Mouse (Mus musculus) heart, embryonic 12.5 days (tissue): ENCODE measurements around the gene Hsd17b11. TPM values are rescaled to one million over a fixed set of nuclear protein-coding genes. Genes with fewer than 3 reads are reported as not detected.
"Not testable (repeated sequence)": the region's sequence is repeated elsewhere in the genome, so short reads cannot be mapped to it uniquely, and the experiment has no call there.

ENCODE experiments used
- ATAC-seq: fragments of 200-750 bp; cut with Nextera tagmentation; 2 replicates; pipeline ENCODE4 v1.8.0; 2017; ENCODE audit warnings: moderate TSS enrichment, moderate library complexity; ENCODE audit not compliant: insufficient number of reproducible peaks, low FRiP score
- H3K27ac ChIP-seq: fragments of 300-500 bp; sonication (generic); 2 replicates; pipeline ENCODE4 v1.5.1; 2016; ENCODE audit warnings: mild to moderate bottlenecking, moderate library complexity; ENCODE audit not compliant: poor library complexity, severe bottlenecking
- H3K27me3 ChIP-seq: fragments of 300-500 bp; sonication (generic); replicated peaks from 2 replicates; pipeline ENCODE4 v1.6.1; 2016; ENCODE audit warnings: mild to moderate bottlenecking, moderate library complexity
- H3K36me3 ChIP-seq: fragments of 300-500 bp; sonication (generic); 2 replicates; pipeline ENCODE4 v1.6.1; 2016; ENCODE audit warnings: mild to moderate bottlenecking, moderate library complexity
- H3K4me1 ChIP-seq: fragments of 300-500 bp; sonication (generic); replicated peaks from 2 replicates; pipeline ENCODE4 v1.6.1; 2016; ENCODE audit warnings: mild to moderate bottlenecking
- H3K4me2 ChIP-seq: fragments of 300-500 bp; sonication (generic); 2 replicates; pipeline ENCODE4 v1.6.1; 2016; ENCODE audit warnings: mild to moderate bottlenecking, moderate library complexity
- H3K4me3 ChIP-seq: fragments of 300-500 bp; sonication (generic); 2 replicates; pipeline ENCODE4 v1.5.1; 2016; ENCODE audit warnings: mild to moderate bottlenecking
- H3K9ac ChIP-seq: fragments of 300-500 bp; sonication (generic); 2 replicates; pipeline ENCODE4 v1.6.1; 2016; ENCODE audit warnings: mild to moderate bottlenecking, moderate library complexity
- H3K9me3 ChIP-seq: fragments of 300-500 bp; sonication (generic); replicated peaks from 2 replicates; pipeline ENCODE4 v1.6.1; 2016; ENCODE audit warnings: mild to moderate bottlenecking, moderate library complexity
- WGBS: fragments of 180-500 bp; shearing (Covaris S2); methylation state at CpG from one replicate; pipeline ENCODE4 v1.1.7; 2016; 5-methylcytosine and 5-hydroxymethylcytosine counted together
- polyA plus RNA-seq: library from polyadenylated mRNA; unstranded; fragments of >200 nt; fragmentation: Nextera tagmentation; extraction: Ambion mirVana; gene quantifications from 2 replicates; pipeline ENCODE4 v1.2.1, GENCODE M21; 2016

Gene Hsd17b11
- polyA plus RNA-seq, 1 experiment from 2014 or later: 3.9 TPM

DNA sequence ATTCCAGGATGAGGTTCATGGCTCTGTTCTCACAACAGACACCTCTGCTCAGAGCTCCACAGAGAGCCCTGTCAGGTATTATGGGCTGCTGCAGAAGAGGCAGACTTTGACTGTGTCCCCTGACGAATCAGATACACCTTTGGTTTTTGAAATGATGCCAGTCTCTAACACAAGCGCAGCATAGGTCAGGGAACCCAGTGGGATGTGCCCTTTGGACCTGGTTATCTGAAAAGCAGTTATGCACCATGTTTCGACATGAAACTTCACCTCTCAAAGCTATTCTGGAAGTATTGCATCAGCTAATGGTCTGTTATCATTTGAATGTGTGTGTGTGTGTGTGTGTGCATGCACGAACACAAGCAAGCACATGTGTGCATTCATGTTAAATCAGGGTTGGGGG, 44.4 kb downstream of the Hsd17b11 start, which contains the start of gene Hsd17b13:
Gene Hsd17b13 (minus strand): TSS at position 114 of the 400 bp plus-strand sequence.
- 68% methylated on average over 4 of the region's 4 CpGs for WGBS
- Histone ChIP-seq H3K27me3 (no peaks in the 10 kb centered on the region), H3K4me3 (no peak within 1 kb of the TSS), H3K4me2 (no peak within 1 kb of the TSS), H3K9me3 (no peaks in the 10 kb centered on the region), H3K36me3 (no peaks in the 10 kb centered on the region), H3K4me1 (no peaks in the 10 kb centered on the region), H3K27ac (no peak within 1 kb of the TSS), H3K9ac (no peak within 1 kb of the TSS)
- no peak for ATAC-seq

DNA sequence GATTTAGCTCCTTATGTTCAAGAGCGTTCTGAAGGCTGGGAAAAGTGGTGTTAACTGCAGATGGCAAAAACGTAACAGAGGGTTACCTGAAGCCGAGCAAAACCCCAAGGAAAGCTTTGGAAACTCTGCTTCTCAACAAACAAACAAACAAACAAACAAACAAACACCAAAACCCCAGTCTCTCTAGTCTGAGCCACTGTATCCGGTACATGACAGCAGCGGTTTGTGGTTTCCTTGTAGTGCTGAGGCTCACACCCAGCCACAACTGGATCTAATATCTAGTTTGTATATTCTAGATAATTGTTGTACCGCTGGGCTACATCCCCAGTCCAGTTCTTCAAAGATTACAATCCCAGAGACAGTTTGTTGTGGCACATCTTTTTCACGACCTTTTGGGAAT, 46.0 kb downstream of the Hsd17b11 start:
- Histone ChIP-seq H3K36me3 (no peaks in the 10 kb centered on the region), H3K4me2 (no peak overlapping the region), H3K9me3 (no peaks in the 10 kb centered on the region), H3K4me1 (no peaks in the 10 kb centered on the region), H3K27ac (no peak overlapping the region), H3K27me3 (no peaks in the 10 kb centered on the region), H3K4me3 (no peak overlapping the region), H3K9ac (no peak overlapping the region)
- WGBS: 73% methylated on average over 7 of the region's 7 CpGs
- no peak for ATAC-seq

DNA sequence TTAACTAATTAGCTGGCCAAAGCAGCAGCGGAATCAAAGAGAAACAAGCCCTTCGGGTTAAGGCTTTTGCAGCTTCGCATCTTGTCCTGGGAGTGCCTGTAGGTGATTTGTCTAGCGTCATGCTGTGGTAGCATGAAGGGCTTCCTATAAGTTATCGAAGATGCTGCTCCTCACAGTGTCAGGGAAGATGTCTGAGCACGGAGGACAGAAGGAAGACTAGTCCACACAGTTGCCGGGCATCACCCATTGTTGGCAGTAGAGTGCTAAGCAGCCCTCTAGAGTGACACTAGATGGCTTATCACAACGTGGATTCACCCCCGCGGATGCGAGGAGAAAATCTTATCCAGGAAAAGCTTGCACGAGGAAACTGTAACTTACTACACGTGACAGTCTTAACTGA, 48.9 kb downstream of the Hsd17b11 start:
- H3K9me3 ChIP-seq: no peaks in the 10 kb centered on the region
- H3K27ac ChIP-seq: no peak overlapping the region
- no peaks in the 10 kb centered on the region for H3K27me3 ChIP-seq
- no peak overlapping the region for H3K9ac ChIP-seq
- no peaks in the 10 kb centered on the region for H3K4me1 ChIP-seq
- no peak overlapping the region; the same call in 1 of the 2 replicates for H3K4me3 ChIP-seq
- 59% methylated on average over 13 of the region's 13 CpGs for WGBS
- peak overlapping the region; percentile 57 for H3K4me2 ChIP-seq
- no peaks in the 10 kb centered on the region for H3K36me3 ChIP-seq
- ATAC-seq: no peak

DNA sequence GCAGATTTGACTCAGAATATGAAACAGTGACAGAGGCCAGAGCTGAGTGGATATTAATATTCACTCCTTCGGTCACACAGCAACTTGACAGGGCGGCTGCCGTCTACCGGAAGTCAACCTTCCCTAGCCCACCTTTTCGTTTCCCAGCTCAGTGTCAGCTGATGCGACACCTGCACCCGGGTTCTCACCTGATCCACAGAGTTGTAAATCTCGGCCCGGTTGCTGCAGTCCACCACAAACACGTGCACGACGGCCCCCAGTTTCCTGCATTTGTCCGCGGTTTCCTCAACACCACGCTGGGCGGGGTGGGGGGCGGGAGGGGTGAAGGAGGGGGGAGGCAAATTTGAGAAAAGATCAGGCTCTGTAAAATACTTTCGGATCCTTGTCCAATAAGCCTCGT, 49.3 kb downstream of the Hsd17b11 start:
- no peaks in the 10 kb centered on the region for H3K9me3 ChIP-seq
- H3K27me3 ChIP-seq: no peaks in the 10 kb centered on the region
- no peaks in the 10 kb centered on the region for H3K36me3 ChIP-seq
- peak overlapping the region; percentile 57 for H3K4me2 ChIP-seq
- peak overlapping the region; percentile 22 for H3K4me3 ChIP-seq
- ATAC-seq: no peak
- WGBS: 54% methylated on average over 19 of the region's 19 CpGs
- no peak overlapping the region for H3K27ac ChIP-seq
- H3K9ac ChIP-seq: no peak overlapping the region
- no peaks in the 10 kb centered on the region for H3K4me1 ChIP-seq

DNA sequence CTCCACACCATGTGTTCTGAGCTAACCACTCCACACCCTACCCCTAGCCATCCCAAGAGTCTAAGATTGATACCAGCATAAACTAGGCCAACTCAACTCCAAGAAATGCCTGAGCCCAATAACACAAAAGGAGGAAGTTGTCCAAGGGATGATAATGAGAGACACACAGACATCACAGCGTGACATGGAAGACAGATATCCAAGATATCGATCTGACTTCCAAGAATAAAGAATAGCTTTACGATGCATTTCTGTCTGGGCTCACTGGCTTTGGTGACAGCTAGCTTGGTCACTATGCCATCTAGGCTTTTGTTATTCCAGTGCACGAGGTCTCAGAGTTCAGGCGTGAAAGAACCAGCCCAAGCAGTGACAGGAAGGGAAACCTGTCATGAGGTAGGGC, 50.7 kb downstream of the Hsd17b11 start:
- Histone ChIP-seq H3K27ac (no peak overlapping the region), H3K27me3 (no peaks in the 10 kb centered on the region), H3K36me3 (no peaks in the 10 kb centered on the region), H3K4me3 (no peak overlapping the region), H3K9ac (no peak overlapping the region), H3K4me2 (no peak overlapping the region), H3K4me1 (no peaks in the 10 kb centered on the region), H3K9me3 (no peaks in the 10 kb centered on the region)
- WGBS: 52% methylated on average over 5 of the region's 5 CpGs
- ATAC-seq: no peak

DNA sequence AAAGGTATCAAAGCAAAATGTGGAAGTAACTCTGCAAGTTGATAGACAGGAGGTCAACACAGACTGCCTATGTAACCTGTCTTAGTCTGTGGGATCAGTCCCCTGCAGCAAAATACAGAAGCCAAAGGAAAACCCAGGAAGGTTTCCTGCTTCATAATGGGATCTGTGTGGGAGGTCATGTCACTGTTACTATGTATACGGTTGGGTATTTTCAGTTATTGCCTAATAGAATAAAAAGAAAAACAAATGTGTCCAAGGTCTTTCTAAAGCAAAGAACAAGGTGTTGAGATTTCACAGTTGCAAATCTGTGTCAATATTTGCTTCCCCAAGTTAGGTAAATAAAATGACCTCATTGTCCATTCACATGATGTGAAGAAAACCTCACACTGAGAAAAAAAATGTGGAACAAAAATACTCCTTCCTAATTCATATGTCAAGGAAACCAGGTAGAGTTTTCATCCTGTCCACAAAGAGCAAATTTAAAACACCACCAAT, 58.7 kb downstream of the Hsd17b11 start:
- no peak for ATAC-seq
- 0 out of 2 replicates have a peak, but pooled peaks cover 2% of the 10 kb centered on the region for H3K9me3 ChIP-seq
- no peaks in the 10 kb centered on the region for H3K36me3 ChIP-seq
- no peak overlapping the region for H3K9ac ChIP-seq
- no peak overlapping the region for H3K4me3 ChIP-seq
- H3K4me1 ChIP-seq: no peaks in the 10 kb centered on the region
- H3K4me2 ChIP-seq: no peak overlapping the region
- 68% methylated on average over 1 of the region's 1 CpGs for WGBS
- H3K27ac ChIP-seq: no peak overlapping the region
- no peaks in the 10 kb centered on the region for H3K27me3 ChIP-seq

DNA sequence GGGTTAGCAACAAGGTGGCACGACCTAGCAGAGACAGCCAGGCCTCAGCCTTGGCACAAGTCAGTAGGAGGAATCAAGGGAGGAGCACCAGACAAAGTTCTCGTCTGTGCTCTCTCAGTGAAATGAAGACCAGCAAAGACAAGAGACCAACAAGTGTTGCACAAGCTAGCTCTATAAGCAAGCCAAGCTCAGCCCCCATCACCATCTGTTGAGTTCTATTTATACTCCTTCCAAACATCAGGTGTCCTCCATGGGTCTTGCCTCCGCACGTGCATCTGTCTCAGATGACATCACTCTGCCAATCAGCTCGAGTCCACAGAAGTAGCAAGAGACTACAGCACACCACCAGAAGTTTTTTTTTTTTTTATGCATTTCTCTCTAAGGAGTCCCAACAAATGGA, 67.1 kb downstream of the Hsd17b11 start:
- Histone ChIP-seq H3K4me2 (no peak overlapping the region), H3K9ac (no peak overlapping the region), H3K4me1 (no peaks in the 10 kb centered on the region), H3K9me3 (no peaks in the 10 kb centered on the region), H3K27me3 (no peaks in the 10 kb centered on the region), H3K27ac (no peak overlapping the region), H3K36me3 (no peaks in the 10 kb centered on the region), H3K4me3 (no peak overlapping the region)
- WGBS: 63% methylated on average over 5 of the region's 5 CpGs
- ATAC-seq: no peak

DNA sequence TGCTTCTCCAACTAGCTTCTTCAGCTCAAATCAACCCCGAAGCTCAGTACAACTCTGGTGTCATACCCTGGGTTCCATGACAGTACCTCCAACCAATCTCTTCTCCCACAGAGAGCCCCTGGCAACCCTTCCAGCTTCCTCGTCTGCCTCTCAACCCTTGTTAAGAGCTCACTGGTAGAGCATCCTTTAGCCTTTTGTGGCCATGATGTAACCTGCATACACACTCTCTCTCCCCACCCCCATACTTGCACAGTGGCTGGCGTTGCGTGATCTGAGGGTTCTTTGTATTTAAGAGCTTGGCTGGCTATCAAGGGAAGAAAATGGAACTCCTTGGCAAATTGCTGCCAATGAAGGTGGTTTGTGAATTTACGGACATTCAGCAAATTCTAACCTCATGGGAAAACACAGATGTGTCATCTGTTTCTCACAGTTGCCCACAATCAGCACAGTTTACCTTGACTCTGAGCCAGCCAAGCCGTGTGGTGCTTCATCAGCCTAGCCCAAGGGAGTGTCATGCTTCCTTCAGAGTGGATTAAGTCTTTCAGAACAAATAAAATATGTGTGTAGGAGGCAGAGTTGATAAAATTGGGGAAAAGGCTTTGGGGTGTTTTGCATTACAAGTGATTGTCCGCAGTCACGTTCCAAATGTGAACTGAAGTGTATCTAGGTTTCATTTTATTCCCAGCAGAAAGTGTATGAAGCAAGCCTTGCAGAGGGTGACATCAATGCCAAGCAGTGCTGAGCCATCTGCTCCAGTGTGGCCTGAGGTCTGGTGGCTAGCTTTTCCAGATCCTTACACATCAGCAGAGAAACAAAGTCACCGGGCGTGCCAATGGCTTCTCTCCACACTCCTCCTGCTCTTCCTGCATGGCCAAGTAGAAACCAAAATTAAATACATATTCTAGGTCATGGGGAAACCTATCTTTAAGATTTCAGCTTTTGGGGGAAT, 68.3 kb downstream of the Hsd17b11 start:
- 74% methylated on average over 10 of the region's 10 CpGs for WGBS
- no peaks in the 10 kb centered on the region for H3K9me3 ChIP-seq
- H3K4me2 ChIP-seq: no peak overlapping the region
- H3K36me3 ChIP-seq: no peaks in the 10 kb centered on the region
- H3K27ac ChIP-seq: no peak overlapping the region
- no peak for ATAC-seq
- H3K4me3 ChIP-seq: no peak overlapping the region
- no peaks in the 10 kb centered on the region for H3K4me1 ChIP-seq
- H3K9ac ChIP-seq: no peak overlapping the region
- no peaks in the 10 kb centered on the region for H3K27me3 ChIP-seq

DNA sequence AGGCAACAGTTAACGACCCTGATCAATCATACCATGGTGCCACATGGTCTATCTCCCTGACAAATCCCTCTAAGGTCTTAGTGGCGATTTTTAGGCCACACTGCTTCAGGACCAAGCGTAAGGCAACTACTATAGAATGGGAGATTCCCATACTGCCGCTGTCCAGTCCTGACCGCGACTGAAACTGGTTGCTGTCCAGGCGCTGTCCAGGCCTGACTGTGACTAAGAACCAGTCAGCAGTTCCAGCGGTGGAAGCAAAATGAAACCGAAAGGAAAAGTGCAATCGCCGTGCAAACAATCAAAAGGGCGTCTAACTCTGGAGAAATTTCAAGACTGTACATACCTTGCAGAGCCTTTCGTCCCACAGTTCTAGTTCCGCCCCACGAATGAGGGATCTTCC, 71.6 kb downstream of the Hsd17b11 start:
- not testable (repeated sequence) for H3K9me3 ChIP-seq, H3K4me3 ChIP-seq, H3K27ac ChIP-seq, H3K27me3 ChIP-seq, H3K4me2 ChIP-seq, H3K9ac ChIP-seq, ATAC-seq, H3K4me1 ChIP-seq, H3K36me3 ChIP-seq
- 88% methylated on average over 15 of the region's 15 CpGs for WGBS

DNA sequence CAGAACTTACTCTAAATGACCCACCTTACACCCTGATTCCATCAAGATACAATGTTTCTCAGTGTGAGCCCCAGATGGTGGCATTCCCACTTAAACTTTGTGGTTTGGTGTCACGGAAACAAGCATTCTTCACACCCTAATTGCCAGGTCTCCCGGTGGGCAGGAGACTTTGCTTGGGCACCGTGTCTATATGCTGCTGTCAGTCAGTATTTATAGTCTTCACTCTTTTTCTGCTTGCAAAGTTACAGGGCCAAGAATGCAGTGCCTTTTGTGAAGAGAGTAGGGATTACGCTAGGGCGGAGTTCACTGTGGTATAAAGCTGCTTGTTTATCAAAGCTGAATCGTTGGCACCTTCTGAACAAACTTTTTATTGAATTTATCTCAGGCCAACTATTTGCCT, 78.5 kb downstream of the Hsd17b11 start:
- 65% methylated on average over 6 of the region's 6 CpGs for WGBS
- H3K4me2 ChIP-seq: no peak overlapping the region
- H3K4me3 ChIP-seq: no peak overlapping the region
- no peaks in the 10 kb centered on the region for H3K27me3 ChIP-seq
- no peak overlapping the region for H3K9ac ChIP-seq
- no peak for ATAC-seq
- H3K36me3 ChIP-seq: no peaks in the 10 kb centered on the region
- no peak overlapping the region for H3K27ac ChIP-seq
- peaks cover 26% of the 10 kb centered on the region for H3K4me1 ChIP-seq
- H3K9me3 ChIP-seq: no peaks in the 10 kb centered on the region

DNA sequence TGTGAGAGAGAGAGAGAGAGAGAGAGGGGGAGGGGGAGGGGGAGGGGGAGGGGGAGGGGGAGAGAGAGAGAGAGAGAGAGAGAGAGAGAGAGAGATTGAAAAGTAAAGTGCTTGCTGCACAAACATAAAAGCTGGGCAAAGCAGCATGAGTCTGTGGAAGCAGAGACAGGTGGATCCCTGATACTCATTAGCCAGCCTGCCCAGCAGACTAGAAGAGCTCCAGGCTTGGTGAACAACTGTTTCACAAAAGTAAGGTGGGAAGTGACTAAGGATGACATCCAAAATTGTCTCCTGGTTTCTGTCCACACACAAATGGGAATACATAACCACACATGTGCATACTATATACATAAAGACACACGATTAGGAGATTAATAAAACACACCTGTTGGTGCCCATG, 81.9 kb downstream of the Hsd17b11 start:
- H3K4me2 ChIP-seq: no peak overlapping the region
- no peaks in the 10 kb centered on the region for H3K9me3 ChIP-seq
- no peak for ATAC-seq
- 89% methylated on average over 1 of the region's 1 CpGs for WGBS
- peaks cover 37% of the 10 kb centered on the region for H3K4me1 ChIP-seq
- H3K27ac ChIP-seq: no peak overlapping the region
- no peaks in the 10 kb centered on the region for H3K36me3 ChIP-seq
- H3K4me3 ChIP-seq: no peak overlapping the region
- H3K9ac ChIP-seq: no peak overlapping the region
- no peaks in the 10 kb centered on the region for H3K27me3 ChIP-seq
